Mouse (Mus musculus) brain, embryonic 14.5 days (tissue): Measurements from ENCODE around the gene Gm21974.
"Not testable (repeated sequence)": the region's sequence is repeated elsewhere in the genome, so short reads cannot be mapped to it uniquely, and the experiment has no call there.

Experiments used
- CTCF ChIP-seq: fragments of 200-500 bp; IDR thresholded peaks from 2 replicates; pipeline ENCODE4 v1.5.1; 2012; ENCODE audit warnings: inconsistent platforms, mild to moderate bottlenecking, moderate library complexity, borderline replicate concordance; ENCODE audit not compliant: insufficient read depth, insufficient read length; ENCODE audit errors: extremely low read depth
- POLR2A ChIP-seq: fragments of 200-500 bp; IDR thresholded peaks from 2 replicates; pipeline ENCODE4 v1.6.1; 2012; ENCODE audit warnings: mild to moderate bottlenecking, inconsistent platforms, borderline replicate concordance; ENCODE audit not compliant: poor library complexity, insufficient read depth, insufficient read length, severe bottlenecking; ENCODE audit errors: extremely low read depth

DNA sequence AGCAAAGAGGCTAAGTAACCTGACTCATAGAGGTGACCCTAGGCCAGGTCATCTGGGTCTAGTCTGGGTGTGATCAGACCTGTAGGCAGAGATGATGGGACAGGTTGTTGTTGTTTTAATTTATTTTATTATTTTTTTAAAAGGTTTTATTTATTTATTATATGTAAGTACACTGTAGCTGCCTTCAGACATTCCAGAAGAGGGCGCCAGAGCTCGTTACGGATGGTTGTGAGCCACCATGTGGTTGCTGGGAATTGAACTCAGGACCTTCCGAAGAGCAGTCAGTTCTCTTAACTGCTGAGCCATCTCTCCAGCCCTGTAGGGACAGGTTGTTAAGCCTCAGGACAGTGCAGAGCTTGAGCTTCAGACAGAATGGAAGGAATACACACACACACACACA is 57.4 kb downstream of the Gm21974 start:
- not testable (repeated sequence) for TF ChIP-seq CTCF, POLR2A
